Mouse (Mus musculus) spleen, adult 10 weeks (tissue): Measurements from ENCODE around the gene Prpf40a. TPM values are rescaled to one million over a fixed set of nuclear protein-coding genes. Genes with fewer than 3 reads are reported as not detected.

Experiments used
- polyA plus RNA-seq: library from polyadenylated mRNA; stranded (reverse); fragments of 350-450 nt; fragmentation: Illumina TruSeq; extraction: RNeasy Lipid Tissue Mini Kit (QIAGEN cat#74804); gene quantifications from one replicate; pipeline ENCODE4 v1.2.3, GENCODE M21; 2015; ENCODE audit warnings: low replicate concordance; ENCODE audit not compliant: insufficient read depth

Gene Prpf40a
- polyA plus RNA-seq: 136 TPM

GRCm38 (mm10) chr2:53190684-53191511 is at the start of gene Prpf40a:
TSS of gene Prpf40a (minus strand) at chr2:53191284.

DNA sequence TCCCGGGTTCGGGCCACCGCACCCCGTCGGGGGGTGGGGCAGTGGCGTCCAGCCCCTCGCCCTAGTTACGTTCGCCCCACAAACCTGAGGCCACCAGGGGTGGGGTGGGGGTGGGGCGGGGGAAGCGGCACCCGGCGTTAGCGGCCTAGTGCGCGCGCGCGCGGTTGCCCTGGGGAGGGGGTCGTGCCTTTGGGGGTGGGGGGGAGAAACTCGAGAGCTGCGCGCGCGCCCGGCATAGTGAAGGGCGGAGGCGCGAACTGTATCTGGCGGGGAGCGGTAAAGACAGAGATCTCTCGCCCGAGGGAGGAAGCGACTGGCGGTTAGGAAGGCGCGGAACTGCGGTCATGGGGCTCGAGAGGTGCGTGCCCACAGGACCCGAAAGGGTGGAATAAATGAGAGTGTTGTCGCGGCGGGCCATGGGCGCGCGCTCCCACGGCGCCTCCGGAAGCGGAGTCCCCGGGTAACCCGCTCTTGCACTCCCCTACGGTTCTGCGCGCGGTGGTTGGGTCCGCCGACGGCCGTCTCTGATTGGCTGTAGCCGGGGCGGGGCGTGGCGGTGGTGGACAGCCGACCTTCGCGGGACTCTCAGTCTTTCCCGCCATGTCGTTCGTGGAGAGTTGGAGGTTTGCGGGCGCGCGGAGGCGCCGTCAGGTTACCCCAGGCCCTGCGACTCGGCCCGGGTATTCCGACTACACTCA is 588 bp upstream of the Prpf40a start, which contains the start of gene Arl6ip6:
Gene Arl6ip6, plus strand, starts transcription at position 204 of the 698 bp plus-strand sequence.

Other genes starting within 250 kb of the Prpf40a start
- 45.6 TPM for gene Arl6ip6, start 442 bp upstream of the Prpf40a start, polyA plus RNA-seq